Mouse (Mus musculus) heart, postnatal 4 days (tissue): Measurements from ENCODE around the gene Dscam. TPM values are rescaled to one million over a fixed set of nuclear protein-coding genes. Genes with fewer than 3 reads are reported as not detected.

Experiments
- DNase-seq: peaks from one replicate; pipeline ENCODE4 v3.0.0; 2021
- total RNA-seq, 2 experiments: library from RNA; stranded (reverse); gene quantifications; 2 replicates each; pipeline ENCODE4 v1.2.3; 2021

The Dscam gene
- total RNA-seq, 2 experiments from 2014 or later: 0.05 TPM; not detected in 1

GRCm38 (mm10) chr16:97103046-97103445, 67.5 kb downstream of the Dscam start:
- no peak for DNase-seq

- DNase-seq: no peak
Measured at GRCm38 (mm10) chr16:97100091-97100490, 70.5 kb downstream of the Dscam start.

GRCm38 (mm10) chr16:97098508-97098907, 72.0 kb downstream of the Dscam start:
- DNase-seq: no peak

DNA sequence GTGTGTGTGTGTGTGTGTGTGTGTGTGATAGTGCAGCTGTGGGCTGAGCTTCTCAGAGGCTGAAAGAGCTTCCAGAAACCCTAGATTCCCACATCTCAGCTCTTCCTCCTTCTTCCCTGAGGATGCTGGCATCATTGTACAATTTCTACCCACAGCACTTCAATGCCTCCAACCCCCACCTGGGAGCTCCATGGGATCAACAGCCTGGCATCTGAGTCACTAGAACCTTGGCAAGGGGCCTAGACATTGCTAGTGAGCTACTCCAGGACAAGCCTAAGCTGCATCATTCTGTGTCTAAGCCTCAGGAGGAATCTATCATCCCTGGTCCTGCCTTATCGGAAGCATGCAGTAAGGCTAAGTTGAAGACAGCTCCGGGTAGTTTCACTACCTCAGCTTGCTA, 73.8 kb downstream of the Dscam start:
- DNase-seq: peak; percentile 6

DNA sequence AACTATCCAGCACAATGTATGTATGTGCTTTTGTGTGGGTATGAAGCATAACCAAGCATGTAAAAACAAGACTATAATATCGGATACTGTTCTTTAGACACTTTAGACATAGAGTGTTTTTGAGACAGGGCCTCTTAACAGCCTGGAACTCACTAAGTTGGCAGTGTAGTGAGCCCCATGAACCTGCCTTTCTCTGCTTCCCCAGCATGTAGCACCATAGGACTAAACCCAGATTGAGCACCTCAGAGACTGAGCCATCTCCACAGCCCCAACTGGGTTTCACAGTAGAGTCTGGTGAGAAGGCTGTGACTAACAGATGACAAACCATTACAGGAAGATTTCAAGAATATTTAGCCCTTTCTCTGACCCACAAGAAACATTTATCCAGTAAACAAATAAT, 75.1 kb downstream of the Dscam start:
- DNase-seq: no peak

GRCm38 (mm10) chr16:97089339-97089738, 81.2 kb downstream of the Dscam start:
- DNase-seq: peak; percentile 16

- no peak for DNase-seq
Measured at GRCm38 (mm10) chr16:97083694-97084093, 86.9 kb downstream of the Dscam start.

- DNase-seq: no peak
Measured at GRCm38 (mm10) chr16:97075920-97076572, 94.5 kb downstream of the Dscam start.

- no peak for DNase-seq
Measured at GRCm38 (mm10) chr16:97075137-97075902, 95.2 kb downstream of the Dscam start.

DNA sequence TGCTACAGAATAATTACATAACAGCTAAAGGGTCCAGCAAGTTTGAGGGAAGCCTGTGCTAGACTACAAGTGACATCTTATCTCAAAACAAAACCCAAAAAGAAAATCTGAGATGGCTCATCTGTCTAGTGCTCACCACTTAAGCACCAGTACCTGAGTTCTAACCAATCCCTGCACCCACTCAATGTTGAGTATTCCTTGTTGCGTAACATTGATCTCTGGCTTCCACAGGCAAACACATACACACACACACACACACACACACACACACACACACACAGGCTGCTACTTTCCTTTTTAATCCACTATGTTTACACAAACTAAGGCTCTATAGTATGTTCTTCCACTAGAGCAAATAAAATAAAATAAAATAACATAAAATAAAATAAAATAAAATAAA, 96.7 kb downstream of the Dscam start:
- DNase-seq: no peak

GRCm38 (mm10) chr16:97072624-97073023, 97.9 kb downstream of the Dscam start:
- no peak for DNase-seq

GRCm38 (mm10) chr16:97066856-97067255, 103.7 kb downstream of the Dscam start:
- peak; percentile 13 for DNase-seq

DNA sequence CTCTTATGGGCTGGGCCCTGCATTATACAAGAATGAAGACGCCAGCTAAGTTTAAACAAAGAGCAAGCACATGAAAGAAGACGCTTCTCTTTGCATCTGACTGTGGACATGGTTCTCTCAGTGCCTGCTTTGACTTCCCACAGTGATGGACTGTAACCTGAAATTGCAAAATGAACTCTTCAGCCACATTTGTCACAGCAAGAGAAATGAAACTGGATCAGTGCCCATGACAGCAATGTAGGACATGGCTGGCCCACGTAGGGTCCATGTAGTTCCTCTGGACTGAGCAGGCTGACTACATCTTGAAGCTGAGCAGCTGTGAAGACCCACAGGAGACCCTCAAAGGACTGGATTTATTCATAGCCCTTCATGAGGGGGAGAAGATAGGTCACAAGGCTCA, 108.3 kb downstream of the Dscam start:
- no peak for DNase-seq

DNA sequence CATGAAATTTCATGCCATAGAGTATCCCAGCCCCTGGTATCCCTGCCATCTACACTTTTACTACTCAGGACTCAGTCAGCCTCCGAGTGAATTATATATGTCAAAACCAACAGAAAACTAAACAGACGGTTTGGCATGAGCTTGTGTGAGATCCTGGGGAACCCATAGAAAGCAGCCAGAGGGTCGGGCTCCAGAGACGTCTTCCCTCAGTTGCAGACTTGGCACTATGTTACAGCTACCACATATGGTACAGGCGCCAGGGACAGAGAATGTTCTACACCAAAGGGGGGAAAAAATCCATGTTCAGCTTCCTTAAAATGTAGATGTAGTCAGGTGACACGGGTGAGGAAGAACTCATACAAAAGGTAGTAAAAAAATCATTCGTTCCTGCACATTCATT, 109.2 kb downstream of the Dscam start:
- no peak for DNase-seq

- no peak for DNase-seq
Measured at GRCm38 (mm10) chr16:97060736-97061135, 109.8 kb downstream of the Dscam start.

DNA sequence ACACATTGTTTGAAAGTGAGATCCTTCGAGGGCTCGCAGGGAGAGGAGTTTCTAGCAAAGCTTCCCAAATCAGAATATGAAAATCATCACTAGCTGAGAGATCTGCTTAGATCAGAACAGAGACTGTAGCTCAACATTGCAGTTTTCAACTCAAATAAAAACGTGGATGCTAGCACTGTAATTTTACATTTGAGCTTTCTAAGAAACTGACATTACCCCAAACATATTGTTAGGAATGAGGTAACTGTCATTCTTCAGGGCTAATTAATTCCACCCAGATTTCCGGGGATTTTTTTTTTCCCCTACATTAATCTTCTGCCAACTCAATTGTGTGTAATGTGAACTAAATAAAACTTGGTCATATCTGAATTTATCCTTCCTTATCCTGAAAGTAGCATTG, 110.3 kb downstream of the Dscam start:
- DNase-seq: no peak

- DNase-seq: no peak
Measured at GRCm38 (mm10) chr16:97035271-97035670, 135.3 kb downstream of the Dscam start.

GRCm38 (mm10) chr16:97033540-97034058, 137.0 kb downstream of the Dscam start:
- no peak for DNase-seq

DNA sequence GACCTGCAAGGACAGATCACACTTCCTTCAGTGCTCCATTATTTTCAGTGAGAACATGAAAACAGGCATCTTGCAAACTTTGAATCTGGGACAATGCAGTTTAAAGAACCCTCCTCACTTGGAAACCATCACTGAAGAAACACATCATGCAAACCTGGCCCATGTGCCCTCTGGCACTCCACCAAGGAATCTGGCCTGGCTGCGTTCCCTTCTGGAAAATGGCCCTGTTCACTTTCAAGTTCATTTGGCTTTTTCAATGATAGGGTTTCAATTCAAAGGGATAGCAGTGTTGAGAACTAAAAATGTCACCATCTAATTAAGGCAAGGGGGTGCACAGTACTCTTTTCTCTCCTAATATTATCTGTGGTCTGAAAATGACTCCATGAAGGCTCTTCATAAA, 142.9 kb downstream of the Dscam start:
- peak; percentile 15 for DNase-seq

DNA sequence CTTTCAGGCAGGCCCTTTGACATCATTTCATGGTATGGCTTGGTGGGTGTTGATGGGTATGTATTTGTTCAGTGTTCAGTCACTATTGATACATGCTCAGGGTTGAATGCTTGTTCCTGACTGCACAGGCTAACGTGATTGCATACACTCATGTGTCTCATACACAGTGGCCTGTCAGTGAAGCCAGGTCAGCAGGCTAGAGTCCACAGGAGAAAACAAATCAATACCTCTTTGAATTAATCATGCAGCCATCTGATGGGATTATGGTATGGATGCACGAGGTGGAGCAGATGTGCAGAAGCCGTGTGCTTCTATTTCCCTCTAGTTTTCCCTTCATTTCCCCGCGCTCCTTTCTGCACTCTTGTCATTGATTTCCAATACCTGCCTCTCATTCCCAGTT, 143.7 kb downstream of the Dscam start:
- no peak for DNase-seq

DNA sequence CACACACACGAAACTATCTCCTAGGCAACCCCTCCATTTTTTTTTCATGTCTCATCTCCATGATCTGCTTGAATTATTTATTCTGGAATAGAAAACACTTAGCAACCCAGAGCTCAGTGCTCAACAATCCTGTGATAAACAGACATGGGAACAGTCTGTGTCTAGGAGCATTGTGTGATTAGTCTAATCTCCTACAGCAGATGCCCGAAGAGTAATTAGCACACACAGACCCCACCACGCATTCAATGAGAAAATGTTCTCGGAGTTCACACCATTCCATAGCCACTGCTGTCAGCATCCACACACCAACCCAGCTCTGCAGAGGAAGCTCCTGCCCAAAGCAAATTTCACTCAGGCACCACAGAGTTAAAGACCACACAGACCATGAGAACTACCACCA, 146.1 kb downstream of the Dscam start:
- DNase-seq: no peak

GRCm38 (mm10) chr16:97021496-97021895, 149.1 kb downstream of the Dscam start:
- DNase-seq: no peak

DNA sequence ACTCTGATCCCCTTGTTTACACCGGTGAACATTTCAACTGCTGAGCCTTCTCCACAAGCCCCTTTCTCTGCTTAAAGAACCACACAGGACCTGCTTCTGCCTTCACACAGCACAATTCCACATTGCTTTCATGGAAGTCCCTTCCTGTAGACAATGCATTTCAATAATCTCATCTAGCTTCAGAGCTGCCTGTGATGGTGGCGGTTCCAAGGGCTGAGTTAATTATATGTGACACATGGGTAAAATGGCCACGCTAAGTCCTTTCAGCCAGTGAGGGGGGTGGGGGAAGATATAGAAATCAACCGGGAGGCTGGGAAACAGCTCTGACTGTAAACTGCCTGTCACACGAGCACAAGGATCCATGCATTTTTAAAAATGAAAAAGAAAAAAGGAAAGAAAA, 152.2 kb downstream of the Dscam start:
- no peak for DNase-seq

DNA sequence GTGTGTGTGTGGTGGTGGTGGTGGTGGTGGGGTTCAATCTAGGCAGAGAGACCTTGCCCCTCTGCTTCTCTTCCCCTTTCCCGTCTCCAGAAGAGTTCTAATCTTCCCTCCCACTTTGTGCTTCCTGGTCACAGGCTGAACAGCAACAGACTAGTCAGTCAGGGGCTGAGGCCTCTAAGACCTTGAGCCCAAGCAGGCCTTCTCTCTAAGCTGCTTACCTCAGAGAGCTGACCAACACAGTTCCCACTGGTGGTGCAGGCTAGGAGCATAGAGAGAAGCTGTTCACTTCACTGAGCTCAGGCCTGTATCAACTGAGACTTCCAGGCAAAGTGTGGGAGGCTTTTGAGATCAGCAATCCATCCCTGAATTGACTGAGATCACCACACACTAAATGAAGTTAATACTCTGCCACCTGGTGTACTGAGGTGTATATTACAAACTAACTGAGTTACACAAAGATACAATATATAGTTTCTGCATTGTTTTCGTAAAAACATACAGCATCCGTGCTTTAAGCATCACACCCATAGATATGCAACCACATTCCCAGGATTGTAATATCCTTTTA, 153.3 kb downstream of the Dscam start:
- no peak for DNase-seq
